Comparison of ENCODE assay signal across 9 mouse cellular contexts in genomic region chr19:5108271-5108575, GRCm38 (mm10). TPM values are rescaled to one million over a fixed set of nuclear protein-coding genes. Genes with fewer than 3 reads are reported as not detected.
DNase-seq lines count a peak whose midpoint lies in the region; ATAC-seq and TF ChIP-seq lines count a peak whose summit lies in the region.
"Had no signal": no experiment of that assay in that cellular context is flagged by ENCODE, and none has a peak within 500 bp of the region (broad histone marks: within the 10 kb centered on the region; RNA-seq: fewer than 3 reads in every experiment).

No protein-coding gene starts in this region.

- intact Hi-C loops in left cerebral cortex, adult 2 months (cut with DNase I), result no loop called here
- intact Hi-C loops in left cerebral cortex, postnatal 4 days (cut with DNase I), result no loop called here

- 41% methylated on average over 5 of the region's 5 CpGs for WGBS in embryonic facial prominence, embryonic 14.5 days
- WGBS in kidney, postnatal 0 days, result 19% methylated on average over 5 of the region's 5 CpGs
- 26% methylated on average over 5 of the region's 5 CpGs for WGBS in midbrain, embryonic 14.5 days

- H3K4me2 ChIP-seq in embryonic facial prominence, embryonic 14.5 days (ENCODE audit: low read depth, low read length), result no peak overlapping the region
- H3K4me2 ChIP-seq in kidney, postnatal 0 days (ENCODE audit: low read length), result 0 out of 2 replicates have a peak overlapping the region, but pooled peaks have one; percentile 17
- H3K4me2 ChIP-seq in midbrain, embryonic 14.5 days (ENCODE audit: low read length), result no peak overlapping the region
- H3K4me2 ChIP-seq: hindbrain, embryonic 15.5 days had no signal

- peak overlapping the region; percentile 38; the same call in 1 of the 2 replicates for H3K27ac ChIP-seq in left cerebral cortex, adult 2 months
- H3K27ac ChIP-seq in embryonic facial prominence, embryonic 14.5 days (replicated peaks; ENCODE audit: low read depth, low read length), result peak overlapping the region; percentile 15; the same call in 1 of the 2 replicates
- H3K27ac ChIP-seq in kidney, postnatal 0 days, result peak overlapping the region; percentile 74
- no peak overlapping the region for H3K27ac ChIP-seq in midbrain, embryonic 14.5 days (replicated peaks; ENCODE audit: low read depth, low read length)
- H3K27ac ChIP-seq: hindbrain, embryonic 15.5 days had no signal

- H3K36me3 ChIP-seq in embryonic facial prominence, embryonic 14.5 days (ENCODE audit: control insufficient read depth, insufficient read depth, low read length), result peaks cover 72% of the 10 kb centered on the region
- H3K36me3 ChIP-seq in kidney, postnatal 0 days (ENCODE audit: insufficient read depth, low read length), result peaks cover 38% of the 10 kb centered on the region
- peaks cover 76% of the 10 kb centered on the region for H3K36me3 ChIP-seq in midbrain, embryonic 14.5 days (ENCODE audit: control insufficient read depth, insufficient read depth, low read length)

- no peaks in the 10 kb centered on the region for H3K27me3 ChIP-seq in embryonic facial prominence, embryonic 14.5 days (replicated peaks; ENCODE audit: control insufficient read depth, insufficient read depth, low read length)
- no peaks in the 10 kb centered on the region for H3K27me3 ChIP-seq in kidney, postnatal 0 days (ENCODE audit: insufficient read depth, low read length)
- H3K27me3 ChIP-seq in midbrain, embryonic 14.5 days (ENCODE audit: control insufficient read depth, insufficient read depth, low read length), result no peaks in the 10 kb centered on the region
- H3K27me3 ChIP-seq: hindbrain, embryonic 15.5 days had no signal

- H3K4me1 ChIP-seq in embryonic facial prominence, embryonic 14.5 days (ENCODE audit: control insufficient read depth, insufficient read depth, low read length), result peaks cover 7% of the 10 kb centered on the region; the same call in 1 of the 2 replicates
- peaks cover 10% of the 10 kb centered on the region for H3K4me1 ChIP-seq in kidney, postnatal 0 days (replicated peaks; ENCODE audit: insufficient read depth, low read length)
- H3K4me1 ChIP-seq in midbrain, embryonic 14.5 days (ENCODE audit: control insufficient read depth, insufficient read depth, low read length), result peaks cover 9% of the 10 kb centered on the region

- no peak for ATAC-seq in embryonic facial prominence, embryonic 14.5 days (ENCODE audit: low read depth)
- peak; percentile 37 for ATAC-seq in kidney, postnatal 0 days (replicated peaks; ENCODE audit: low FRiP score, low read depth)
- no peak for ATAC-seq in midbrain, embryonic 14.5 days (ENCODE audit: low FRiP score, low TSS enrichment)

- H3K4me3 ChIP-seq in left cerebral cortex, adult 2 months, result no peak overlapping the region
- H3K4me3 ChIP-seq in embryonic facial prominence, embryonic 14.5 days (ENCODE audit: low read depth, low read length), result no peak overlapping the region
- no peak overlapping the region for H3K4me3 ChIP-seq in kidney, postnatal 0 days (replicated peaks; ENCODE audit: low read depth, low read length)
- H3K4me3 ChIP-seq in midbrain, embryonic 14.5 days (replicated peaks; ENCODE audit: low read depth, low read length), result no peak overlapping the region
- H3K4me3 ChIP-seq: hindbrain, embryonic 15.5 days had no signal

- H3K9ac ChIP-seq in embryonic facial prominence, embryonic 14.5 days (ENCODE audit: low read depth, low read length), result 0 out of 2 replicates have a peak overlapping the region, but pooled peaks have one; percentile 14
- H3K9ac ChIP-seq in kidney, postnatal 0 days (ENCODE audit: low read depth, low read length), result no peak overlapping the region
- no peak overlapping the region for H3K9ac ChIP-seq in midbrain, embryonic 14.5 days (replicated peaks; ENCODE audit: low read length)
- H3K9ac ChIP-seq: hindbrain, embryonic 15.5 days had no signal

- H3K9me3 ChIP-seq in embryonic facial prominence, embryonic 14.5 days (ENCODE audit: control insufficient read depth, low read length), result no peaks in the 10 kb centered on the region
- H3K9me3 ChIP-seq in kidney, postnatal 0 days (replicated peaks; ENCODE audit: low read length), result no peaks in the 10 kb centered on the region
- H3K9me3 ChIP-seq in midbrain, embryonic 14.5 days (ENCODE audit: control insufficient read depth, low read length), result no peaks in the 10 kb centered on the region
- H3K9me3 ChIP-seq: hindbrain, embryonic 15.5 days had no signal

- no peak for DNase-seq in left cerebral cortex, adult 2 months (ENCODE audit: extremely low spot score in 1 of 2, low spot score in 2 of 2)
- DNase-seq in left cerebral cortex, postnatal 4 days, result no peak
- peak; percentile 48 for DNase-seq in embryonic facial prominence, embryonic 14.5 days (ENCODE audit: low spot score)
- peak; percentile 77 for DNase-seq in kidney, postnatal 0 days (ENCODE audit: low spot score)
- peak; percentile 54 for DNase-seq in midbrain, embryonic 14.5 days
- no peak for DNase-seq in ovary, adult 18-20 months (ENCODE audit: low spot score)
- DNase-seq in layer of hippocampus, adult 11-12 months (ENCODE audit: low spot score), result no peak
- DNase-seq in cerebellum, adult 9-11 months, result no peak

- peak; percentile 55 for TF ChIP-seq CTCF in left cerebral cortex, adult 2 months (IDR thresholded peaks at IDR 0.05)
- peak; percentile 70 for TF ChIP-seq CTCF in kidney, postnatal 0 days (IDR thresholded peaks at IDR 0.05; ENCODE audit: low read depth)

RNA-seq across cellular contexts. Expression of gene Rab1b, which starts 1.4 kb away (rescaled TPM):
- 100 to 1,000 TPM; 144 to 157 TPM for total RNA-seq in left cerebral cortex, adult 2 months (2021)
- total RNA-seq in left cerebral cortex, postnatal 4 days (2021), result 100 to 1,000 TPM; 137 to 148 TPM
- polyA plus RNA-seq in embryonic facial prominence, embryonic 14.5 days (2014; fragmentation: Nextera tagmentation; extraction: Ambion mirVana), result 225 and 254 TPM in 2 replicates
- 270 and 284 TPM in 2 replicates for polyA plus RNA-seq in kidney, postnatal 0 days (2015; fragmentation: Nextera tagmentation; extraction: Ambion mirVana)
- 227 and 228 TPM in 2 replicates for polyA plus RNA-seq in midbrain, embryonic 14.5 days (2014; fragmentation: Nextera tagmentation; extraction: Ambion mirVana)

RNA-seq across cellular contexts. Expression of gene Cnih2, which starts 9.9 kb away (rescaled TPM):
- 100 to 1,000 TPM; 214 to 247 TPM for total RNA-seq in left cerebral cortex, adult 2 months (2021)
- 100 to 1,000 TPM; 393 to 412 TPM for total RNA-seq in left cerebral cortex, postnatal 4 days (2021)
- 36.0 and 45.8 TPM in 2 replicates for polyA plus RNA-seq in embryonic facial prominence, embryonic 14.5 days (2014; fragmentation: Nextera tagmentation; extraction: Ambion mirVana)
- polyA plus RNA-seq in kidney, postnatal 0 days (2015; fragmentation: Nextera tagmentation; extraction: Ambion mirVana), result 4.2 and 4.7 TPM in 2 replicates
- polyA plus RNA-seq in midbrain, embryonic 14.5 days (2014; fragmentation: Nextera tagmentation; extraction: Ambion mirVana), result 518 and 616 TPM in 2 replicates

RNA-seq across cellular contexts. Expression of gene Klc2, which starts 10.1 kb away (rescaled TPM):
- total RNA-seq in left cerebral cortex, adult 2 months (2021), result 100 to 1,000 TPM; 279 to 291 TPM
- total RNA-seq in left cerebral cortex, postnatal 4 days (2021), result 100 to 1,000 TPM; 155 to 159 TPM
- 13.1 and 15.3 TPM in 2 replicates for polyA plus RNA-seq in embryonic facial prominence, embryonic 14.5 days (2014; fragmentation: Nextera tagmentation; extraction: Ambion mirVana)
- polyA plus RNA-seq in kidney, postnatal 0 days (2015; fragmentation: Nextera tagmentation; extraction: Ambion mirVana), result 18.1 and 20.2 TPM in 2 replicates
- 52.5 and 59.0 TPM in 2 replicates for polyA plus RNA-seq in midbrain, embryonic 14.5 days (2014; fragmentation: Nextera tagmentation; extraction: Ambion mirVana)

RNA-seq across cellular contexts. Expression of gene Yif1a, which starts 19.9 kb away (rescaled TPM):
- 10 to 100 TPM; 23.4 to 25.7 TPM for total RNA-seq in left cerebral cortex, adult 2 months (2021)
- 10 to 100 TPM; 22.0 to 24.4 TPM for total RNA-seq in left cerebral cortex, postnatal 4 days (2021)
- 137 and 140 TPM in 2 replicates for polyA plus RNA-seq in embryonic facial prominence, embryonic 14.5 days (2014; fragmentation: Nextera tagmentation; extraction: Ambion mirVana)
- 129 and 132 TPM in 2 replicates for polyA plus RNA-seq in kidney, postnatal 0 days (2015; fragmentation: Nextera tagmentation; extraction: Ambion mirVana)
- polyA plus RNA-seq in midbrain, embryonic 14.5 days (2014; fragmentation: Nextera tagmentation; extraction: Ambion mirVana), result 62.2 and 62.7 TPM in 2 replicates

RNA-seq across cellular contexts. Expression of gene Tmem151a, which starts 22.9 kb away (rescaled TPM):
- 100 to 1,000 TPM; 154 to 156 TPM for total RNA-seq in left cerebral cortex, adult 2 months (2021)
- 10 to 100 TPM; 47.7 to 55.3 TPM for total RNA-seq in left cerebral cortex, postnatal 4 days (2021)
- 2.6 and 3.0 TPM in 2 replicates for polyA plus RNA-seq in embryonic facial prominence, embryonic 14.5 days (2014; fragmentation: Nextera tagmentation; extraction: Ambion mirVana)
- polyA plus RNA-seq in kidney, postnatal 0 days (2015; fragmentation: Nextera tagmentation; extraction: Ambion mirVana), result 1.4 and 2.1 TPM in 2 replicates
- polyA plus RNA-seq in midbrain, embryonic 14.5 days (2014; fragmentation: Nextera tagmentation; extraction: Ambion mirVana), result 8.3 and 15.7 TPM in 2 replicates

Comparison
In these comparisons a context has a peak if more than half of its experiments do, and no peak if none do; other contexts are left out.
1. DNase-seq: peak in embryonic facial prominence, embryonic 14.5 days (single experiment), kidney, postnatal 0 days (single experiment) and midbrain, embryonic 14.5 days (single experiment); none in left cerebral cortex, adult 2 months (0 of 2), left cerebral cortex, postnatal 4 days (single experiment), ovary, adult 18-20 months (single experiment), layer of hippocampus, adult 11-12 months (single experiment) and cerebellum, adult 9-11 months (single experiment).
2. RNA of gene Cnih2, which starts 9.9 kb away (polyA plus RNA-seq): 518 to 616 TPM in midbrain, embryonic 14.5 days; 36.0 to 45.8 TPM in embryonic facial prominence, embryonic 14.5 days and 4.2 to 4.7 TPM in kidney, postnatal 0 days; every median in the first group is over 10 times any median in the second.